Mouse (Mus musculus): ENCODE results near the gene Rnf187.
A peak's percentile ranks its signal among the peaks of the same experiment; 100 is the strongest.

Gene Rnf187

GRCm38 (mm10) chr11:58947306-58947705, 8.6 kb upstream of the Rnf187 start:
- DNase-seq = no peak

GRCm38 (mm10) chr11:58944136-58944535, 5.4 kb upstream of the Rnf187 start:
- no peak for DNase-seq

- no peak for DNase-seq
These were observed 348 bp upstream of the Rnf187 start for GRCm38 (mm10) chr11:58939088-58939439.

GRCm38 (mm10) chr11:58937909-58938308, 807 bp downstream of the Rnf187 start:
- no peak for DNase-seq

GRCm38 (mm10) chr11:58931576-58931975, 7.1 kb downstream of the Rnf187 start:
- no peak for DNase-seq

GRCm38 (mm10) chr11:58930254-58930653, 8.5 kb downstream of the Rnf187 start:
- no peak for DNase-seq

GRCm38 (mm10) chr11:58929641-58930040, 9.1 kb downstream of the Rnf187 start:
- no peak for DNase-seq

GRCm38 (mm10) chr11:58929055-58929454, 9.7 kb downstream of the Rnf187 start:
- DNase-seq = no peak

GRCm38 (mm10) chr11:58927790-58928651, 10.7 kb downstream of the Rnf187 start:
- peak; percentile 49 to 62 for DNase-seq

- no peak for DNase-seq
These were observed 11.7 kb downstream of the Rnf187 start for GRCm38 (mm10) chr11:58927053-58927452.

- DNase-seq = no peak
These were observed 12.1 kb downstream of the Rnf187 start for GRCm38 (mm10) chr11:58926651-58927050.

- DNase-seq = no peak
These were observed 16.3 kb downstream of the Rnf187 start for GRCm38 (mm10) chr11:58922420-58922819.

- DNase-seq = no peak
These were observed 20.0 kb downstream of the Rnf187 start for GRCm38 (mm10) chr11:58918759-58919158.

GRCm38 (mm10) chr11:58917745-58918366, 20.9 kb downstream of the Rnf187 start, which contains the start of gene Btnl10:
TSS of gene Btnl10 (plus strand) at chr11:58917908.
- no peak for DNase-seq

- peak in 1 of 2 experiments; percentile 51 for DNase-seq
These were observed 21.6 kb downstream of the Rnf187 start for GRCm38 (mm10) chr11:58916879-58917744.

GRCm38 (mm10) chr11:58914461-58915028, 24.2 kb downstream of the Rnf187 start:
- peak in 1 of 2 experiments; percentile 23 for DNase-seq

- DNase-seq = no peak
These were observed 24.9 kb downstream of the Rnf187 start for GRCm38 (mm10) chr11:58913776-58914175.

- DNase-seq = peak in 1 of 2 experiments; percentile 29
These were observed 33.9 kb downstream of the Rnf187 start for GRCm38 (mm10) chr11:58904838-58905237.

- DNase-seq = no peak
These were observed 34.4 kb downstream of the Rnf187 start for GRCm38 (mm10) chr11:58904410-58904718.

GRCm38 (mm10) chr11:58903511-58904409, 35.0 kb downstream of the Rnf187 start, which contains the start of gene Zfp39:
TSS of gene Zfp39 (minus strand) at chr11:58904225.
- DNase-seq = peak; percentile 97

GRCm38 (mm10) chr11:58901080-58901479, 37.6 kb downstream of the Rnf187 start:
- no peak for DNase-seq

- DNase-seq = peak in 1 of 2 experiments; percentile 32
These were observed 41.2 kb downstream of the Rnf187 start for GRCm38 (mm10) chr11:58897485-58897884.

Data from lung, adult 18-20 months (tissue).